Mouse (Mus musculus) ovary, postnatal 36 days (tissue): ENCODE measurements around the gene Apobec2.
A peak's percentile ranks its signal among the peaks of the same experiment; 100 is the strongest.

ENCODE experiments used
- DNase-seq: peaks from one replicate; pipeline ENCODE4 v3.0.0; 2022; ENCODE audit warnings: low spot score, mixed read lengths

Apobec2 gene

GRCm38 (mm10) chr17:48436487-48436886, 3.8 kb upstream of the Apobec2 start:
- no peak for DNase-seq

- DNase-seq = no peak
Observed at GRCm38 (mm10) chr17:48434479-48434878, 1.7 kb upstream of the Apobec2 start.

GRCm38 (mm10) chr17:48433689-48434330, 1.1 kb upstream of the Apobec2 start:
- DNase-seq = no peak

GRCm38 (mm10) chr17:48433006-48433655, 401 bp upstream of the Apobec2 start:
- no peak for DNase-seq

GRCm38 (mm10) chr17:48431054-48431453, 1.7 kb downstream of the Apobec2 start:
- DNase-seq = no peak

GRCm38 (mm10) chr17:48430394-48430793, 2.3 kb downstream of the Apobec2 start:
- DNase-seq = no peak

GRCm38 (mm10) chr17:48427852-48428530, 4.7 kb downstream of the Apobec2 start:
- DNase-seq = no peak

- DNase-seq = no peak
Observed at GRCm38 (mm10) chr17:48426991-48427750, 5.6 kb downstream of the Apobec2 start.

- DNase-seq = no peak
Observed at GRCm38 (mm10) chr17:48425823-48426612, 6.7 kb downstream of the Apobec2 start.

- DNase-seq = no peak
Observed at GRCm38 (mm10) chr17:48424237-48424636, 8.5 kb downstream of the Apobec2 start.

- no peak for DNase-seq
Observed at GRCm38 (mm10) chr17:48419571-48419970, 13.2 kb downstream of the Apobec2 start.

- no peak for DNase-seq
Observed at GRCm38 (mm10) chr17:48418781-48419180, 13.9 kb downstream of the Apobec2 start.

- no peak for DNase-seq
Observed at GRCm38 (mm10) chr17:48418174-48418573, 14.6 kb downstream of the Apobec2 start.

- DNase-seq = no peak
Observed at GRCm38 (mm10) chr17:48417521-48417920, 15.2 kb downstream of the Apobec2 start.

- peak; percentile 49 for DNase-seq
Observed at GRCm38 (mm10) chr17:48416425-48417195, 16.1 kb downstream of the Apobec2 start.

- DNase-seq = no peak
Observed at GRCm38 (mm10) chr17:48416011-48416410, 16.7 kb downstream of the Apobec2 start.

GRCm38 (mm10) chr17:48411241-48411640, 21.5 kb downstream of the Apobec2 start:
- no peak for DNase-seq

GRCm38 (mm10) chr17:48410299-48410785, 22.4 kb downstream of the Apobec2 start:
- no peak for DNase-seq

- DNase-seq = peak; percentile 100
Observed at GRCm38 (mm10) chr17:48409380-48410298, 23.1 kb downstream of the Apobec2 start, which contains the start of the genes Nfya and Oard1. Nfya (minus strand) TSS chr17:48409906. Oard1 (plus strand) TSS chr17:48410014.
